Mouse (Mus musculus) left cerebral cortex, postnatal 14 days (tissue): ENCODE results near the gene Ptpn1. TPM values are rescaled to one million over a fixed set of nuclear protein-coding genes. Genes with fewer than 3 reads are reported as not detected.

Experiments
- total RNA-seq, 2 experiments: library from RNA; stranded (reverse); gene quantifications; 2 replicates each; pipeline ENCODE4 v1.2.3; 2021

The Ptpn1 gene
- total RNA-seq, 2 experiments from 2014 or later = 62.3 to 66.7 TPM

Other genes with a start within 250 kb of the Ptpn1 start
- gene Cebpb, start 243.1 kb upstream of the Ptpn1 start, total RNA-seq = 10 to 100 TPM; 12.6 to 13.4 TPM
- gene Tmem189, start 242.2 kb upstream of the Ptpn1 start, total RNA-seq = 10 to 100 TPM; 54.6 to 58.5 TPM
- gene Ripor3, start 78.6 kb downstream of the Ptpn1 start, total RNA-seq = 1 to 10 TPM in 1 of 2 experiments, under 1 TPM in 1; 0.42 to 1.5 TPM
- 1 to 10 TPM; 4.9 to 5.4 TPM for gene Pard6b, start 148.9 kb downstream of the Ptpn1 start, total RNA-seq